Mouse (Mus musculus): ENCODE results near the gene Kdm1a. TPM values are rescaled to one million over a fixed set of nuclear protein-coding genes. Genes with fewer than 3 reads are reported as not detected.

The Kdm1a gene
- polyA plus RNA-seq, 1 experiment, result 205 TPM

DNA sequence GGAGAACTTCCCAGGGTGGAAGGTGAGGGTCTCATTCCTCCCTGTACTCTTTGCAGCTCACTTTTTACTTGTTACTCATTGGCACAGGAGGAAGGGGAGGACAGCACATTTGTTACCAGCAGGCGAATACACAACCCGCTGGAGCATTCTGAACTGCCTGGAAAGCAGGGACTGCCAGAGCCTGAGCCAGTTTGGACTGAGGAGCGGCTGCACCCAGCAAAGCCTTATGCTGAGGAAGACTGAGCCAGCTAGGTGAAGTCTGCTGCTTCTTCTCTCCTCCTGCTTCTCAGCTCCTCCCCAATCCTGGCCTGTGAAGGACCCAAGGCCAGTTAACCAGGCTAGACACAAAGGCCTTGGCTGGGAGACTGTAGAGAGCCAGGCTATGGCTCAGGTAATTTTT is 57.4 kb downstream of the Kdm1a start:
- peaks cover 57% of the 10 kb centered on the region for H3K36me3 ChIP-seq (ENCODE audit: control insufficient read depth, insufficient read depth, low read length, poor library complexity, severe bottlenecking)
- no peak overlapping the region for H3K4me3 ChIP-seq (ENCODE audit: low read depth, low read length)
- no peaks in the 10 kb centered on the region for H3K4me1 ChIP-seq (ENCODE audit: control insufficient read depth, insufficient read depth, low read length)
- no peaks in the 10 kb centered on the region for H3K9me3 ChIP-seq (replicated peaks; ENCODE audit: control insufficient read depth, insufficient read depth, low read length, poor library complexity, severe bottlenecking)
- TF ChIP-seq EP300 (IDR thresholded peaks at IDR 0.05; ENCODE audit: insufficient read depth, low read depth, low read length), result no peak
- no peak for TF ChIP-seq CTCF (IDR thresholded peaks at IDR 0.05; ENCODE audit: low read depth, low read length)
- TF ChIP-seq POLR2A (IDR thresholded peaks at IDR 0.05; ENCODE audit: insufficient read depth, low read length), result no peak
- no peak overlapping the region for H3K9ac ChIP-seq (ENCODE audit: low read depth, poor library complexity, severe bottlenecking)
- H3K27ac ChIP-seq (ENCODE audit: insufficient read depth, low read length), result no peak overlapping the region
- H3K27me3 ChIP-seq (ENCODE audit: control insufficient read depth, insufficient read depth, low read length, poor library complexity, severe bottlenecking), result no peaks in the 10 kb centered on the region

DNA sequence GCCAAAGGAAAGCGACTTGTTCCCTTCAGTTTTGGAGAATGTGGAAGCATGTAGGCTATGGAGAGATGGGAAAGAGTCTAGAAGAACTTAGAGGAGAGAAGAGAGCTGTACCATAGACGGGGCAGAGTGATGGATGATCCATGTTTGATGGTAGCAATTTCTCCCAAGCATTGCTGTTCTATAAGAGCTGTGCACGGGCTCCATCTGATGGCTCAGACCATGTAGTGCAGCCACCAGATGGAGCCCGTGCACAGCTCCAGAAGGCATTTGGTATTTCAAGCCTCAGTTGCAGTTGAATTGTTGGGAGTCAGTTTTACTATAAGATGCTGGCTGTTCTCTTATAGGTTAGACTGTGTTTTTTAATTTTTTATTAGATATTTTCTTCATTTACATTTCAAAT is 76.1 kb downstream of the Kdm1a start:
- H3K27me3 ChIP-seq (ENCODE audit: control insufficient read depth, insufficient read depth, low read length, poor library complexity, severe bottlenecking), result no peaks in the 10 kb centered on the region
- H3K27ac ChIP-seq (ENCODE audit: insufficient read depth, low read length), result no peak overlapping the region
- H3K9me3 ChIP-seq (replicated peaks; ENCODE audit: control insufficient read depth, insufficient read depth, low read length, poor library complexity, severe bottlenecking), result no peaks in the 10 kb centered on the region
- H3K36me3 ChIP-seq (ENCODE audit: control insufficient read depth, insufficient read depth, low read length, poor library complexity, severe bottlenecking), result no peaks in the 10 kb centered on the region; the same call in 1 of the 2 replicates
- H3K4me3 ChIP-seq (ENCODE audit: low read depth, low read length), result no peak overlapping the region
- no peak overlapping the region for H3K9ac ChIP-seq (ENCODE audit: low read depth, poor library complexity, severe bottlenecking)
- H3K4me1 ChIP-seq (ENCODE audit: control insufficient read depth, insufficient read depth, low read length), result no peaks in the 10 kb centered on the region
- TF ChIP-seq EP300 (IDR thresholded peaks at IDR 0.05; ENCODE audit: insufficient read depth, low read depth, low read length), result no peak
- TF ChIP-seq POLR2A (IDR thresholded peaks at IDR 0.05; ENCODE audit: insufficient read depth, low read length), result no peak
- peak; percentile 33 for TF ChIP-seq CTCF (IDR thresholded peaks at IDR 0.05; ENCODE audit: low read depth, low read length)

DNA sequence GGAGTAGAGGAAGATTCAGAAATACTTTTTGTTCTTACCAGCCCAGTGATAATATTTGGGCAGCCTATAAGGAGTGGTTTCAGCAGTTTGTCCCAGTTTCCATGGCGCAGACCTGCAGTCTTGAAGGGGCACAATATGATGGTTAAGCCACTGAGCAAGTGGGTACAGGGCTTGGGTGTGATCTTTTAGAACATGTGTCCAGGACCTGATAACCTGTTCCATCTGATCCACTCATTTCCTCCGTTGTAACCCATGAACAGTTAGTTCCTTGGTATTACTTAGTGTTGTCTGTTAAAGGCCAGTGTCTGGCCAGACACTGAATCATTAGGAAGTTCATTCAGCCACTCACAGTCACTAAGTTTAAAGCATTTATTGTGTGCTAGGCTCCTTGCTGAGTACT is 78.2 kb downstream of the Kdm1a start:
- TF ChIP-seq EP300 (IDR thresholded peaks at IDR 0.05; ENCODE audit: insufficient read depth, low read depth, low read length) (no peak), POLR2A (IDR thresholded peaks at IDR 0.05; ENCODE audit: insufficient read depth, low read length) (no peak), CTCF (IDR thresholded peaks at IDR 0.05; ENCODE audit: low read depth, low read length) (no peak)
- H3K4me3 ChIP-seq (ENCODE audit: low read depth, low read length), result no peak overlapping the region

DNA sequence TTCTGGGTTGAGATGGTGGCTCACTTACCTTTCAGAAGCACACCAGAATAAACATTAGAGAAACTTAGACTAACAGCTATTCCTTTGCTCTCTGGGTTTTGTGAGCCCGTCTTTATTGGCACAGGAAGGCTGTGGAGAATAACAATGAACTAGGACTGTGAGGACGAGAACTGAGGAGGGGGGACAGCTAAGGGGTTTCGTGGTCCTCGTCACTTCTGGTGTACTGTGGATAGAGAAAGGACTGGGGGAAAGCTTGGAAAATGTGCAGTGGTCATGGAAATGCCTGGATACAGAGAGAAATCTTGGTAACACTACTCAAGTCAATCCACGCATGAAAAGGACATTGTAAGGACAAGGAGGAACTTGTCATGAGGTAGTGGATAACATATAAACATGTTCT is 80.6 kb downstream of the Kdm1a start:
- Histone ChIP-seq H3K27me3 (ENCODE audit: control insufficient read depth, insufficient read depth, low read length, poor library complexity, severe bottlenecking) (no peaks in the 10 kb centered on the region), H3K4me3 (ENCODE audit: low read depth, low read length) (no peak overlapping the region), H3K9me3 (replicated peaks; ENCODE audit: control insufficient read depth, insufficient read depth, low read length, poor library complexity, severe bottlenecking) (no peaks in the 10 kb centered on the region), H3K36me3 (ENCODE audit: control insufficient read depth, insufficient read depth, low read length, poor library complexity, severe bottlenecking) (no peaks in the 10 kb centered on the region), H3K4me1 (ENCODE audit: control insufficient read depth, insufficient read depth, low read length) (no peaks in the 10 kb centered on the region), H3K9ac (ENCODE audit: low read depth, poor library complexity, severe bottlenecking) (no peak overlapping the region), H3K27ac (ENCODE audit: insufficient read depth, low read length) (no peak overlapping the region)
- TF ChIP-seq CTCF (IDR thresholded peaks at IDR 0.05; ENCODE audit: low read depth, low read length) (no peak), EP300 (IDR thresholded peaks at IDR 0.05; ENCODE audit: insufficient read depth, low read depth, low read length) (no peak), POLR2A (IDR thresholded peaks at IDR 0.05; ENCODE audit: insufficient read depth, low read length) (no peak)

More for the DNA sequence above, 78.2 kb downstream of the Kdm1a start:
- no peaks in the 10 kb centered on the region; the same call in 1 of the 2 replicates for H3K36me3 ChIP-seq (ENCODE audit: control insufficient read depth, insufficient read depth, low read length, poor library complexity, severe bottlenecking)
- no peaks in the 10 kb centered on the region for H3K27me3 ChIP-seq (ENCODE audit: control insufficient read depth, insufficient read depth, low read length, poor library complexity, severe bottlenecking)
- H3K27ac ChIP-seq (ENCODE audit: insufficient read depth, low read length), result no peak overlapping the region
- H3K4me1 ChIP-seq (ENCODE audit: control insufficient read depth, insufficient read depth, low read length), result no peaks in the 10 kb centered on the region
- H3K9me3 ChIP-seq (replicated peaks; ENCODE audit: control insufficient read depth, insufficient read depth, low read length, poor library complexity, severe bottlenecking), result no peaks in the 10 kb centered on the region
- no peak overlapping the region for H3K9ac ChIP-seq (ENCODE audit: low read depth, poor library complexity, severe bottlenecking)

DNA sequence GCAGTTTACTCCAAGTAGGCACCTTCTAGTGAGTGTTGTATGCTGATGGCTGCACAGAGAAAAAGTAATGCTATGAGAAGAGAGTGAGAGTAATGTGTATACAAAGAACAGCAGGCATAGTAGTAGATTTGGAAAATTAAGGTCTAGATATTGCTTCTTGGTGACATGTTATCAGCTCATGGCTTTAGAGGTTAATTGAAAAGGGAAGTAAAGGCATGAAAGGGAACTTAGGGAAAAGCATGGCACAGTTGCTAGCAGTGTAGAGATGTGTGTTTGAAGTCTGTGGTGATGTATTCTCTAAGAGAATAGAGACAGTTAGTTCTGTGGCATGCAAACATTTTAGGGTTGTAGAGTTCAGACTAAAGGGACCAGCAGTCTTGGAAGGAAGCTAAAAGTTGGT is 82.7 kb downstream of the Kdm1a start:
- no peaks in the 10 kb centered on the region for H3K36me3 ChIP-seq (ENCODE audit: control insufficient read depth, insufficient read depth, low read length, poor library complexity, severe bottlenecking)
- no peaks in the 10 kb centered on the region for H3K27me3 ChIP-seq (ENCODE audit: control insufficient read depth, insufficient read depth, low read length, poor library complexity, severe bottlenecking)
- TF ChIP-seq CTCF (IDR thresholded peaks at IDR 0.05; ENCODE audit: low read depth, low read length), result no peak
- no peak for TF ChIP-seq EP300 (IDR thresholded peaks at IDR 0.05; ENCODE audit: insufficient read depth, low read depth, low read length)
- no peak for TF ChIP-seq POLR2A (IDR thresholded peaks at IDR 0.05; ENCODE audit: insufficient read depth, low read length)

DNA sequence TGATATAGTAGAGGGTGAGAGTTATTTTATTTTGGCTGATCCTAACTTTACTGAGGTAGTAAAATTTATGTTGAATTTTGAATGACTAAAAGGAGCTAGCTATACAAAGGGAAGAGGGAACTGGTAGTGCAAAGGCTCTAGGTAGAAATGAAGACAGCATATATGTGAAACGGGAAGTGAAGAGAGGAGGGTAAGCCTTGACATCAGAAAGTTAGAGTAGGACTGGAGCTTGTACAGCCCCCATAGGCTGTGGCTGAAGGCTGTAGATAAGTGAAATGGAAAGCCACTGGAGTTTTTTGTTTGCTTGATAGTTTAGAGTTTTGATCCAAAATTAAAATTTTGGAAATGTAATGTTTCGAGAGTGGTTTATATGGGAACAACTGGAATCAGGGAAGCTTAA is 83.9 kb downstream of the Kdm1a start:
- Histone ChIP-seq H3K4me3 (ENCODE audit: low read depth, low read length) (no peak overlapping the region), H3K27ac (ENCODE audit: insufficient read depth, low read length) (no peak overlapping the region), H3K4me1 (ENCODE audit: control insufficient read depth, insufficient read depth, low read length) (no peaks in the 10 kb centered on the region), H3K27me3 (ENCODE audit: control insufficient read depth, insufficient read depth, low read length, poor library complexity, severe bottlenecking) (no peaks in the 10 kb centered on the region), H3K9ac (ENCODE audit: low read depth, poor library complexity, severe bottlenecking) (no peak overlapping the region), H3K36me3 (ENCODE audit: control insufficient read depth, insufficient read depth, low read length, poor library complexity, severe bottlenecking) (no peaks in the 10 kb centered on the region), H3K9me3 (replicated peaks; ENCODE audit: control insufficient read depth, insufficient read depth, low read length, poor library complexity, severe bottlenecking) (no peaks in the 10 kb centered on the region)
- no peak for TF ChIP-seq CTCF (IDR thresholded peaks at IDR 0.05; ENCODE audit: low read depth, low read length)
- TF ChIP-seq POLR2A (IDR thresholded peaks at IDR 0.05; ENCODE audit: insufficient read depth, low read length), result no peak
- TF ChIP-seq EP300 (IDR thresholded peaks at IDR 0.05; ENCODE audit: insufficient read depth, low read depth, low read length), result no peak

More for the DNA sequence above, 82.7 kb downstream of the Kdm1a start:
- Histone ChIP-seq H3K4me3 (ENCODE audit: low read depth, low read length) (no peak overlapping the region), H3K27ac (ENCODE audit: insufficient read depth, low read length) (no peak overlapping the region), H3K9ac (ENCODE audit: low read depth, poor library complexity, severe bottlenecking) (no peak overlapping the region), H3K9me3 (replicated peaks; ENCODE audit: control insufficient read depth, insufficient read depth, low read length, poor library complexity, severe bottlenecking) (no peaks in the 10 kb centered on the region), H3K4me1 (ENCODE audit: control insufficient read depth, insufficient read depth, low read length) (no peaks in the 10 kb centered on the region)
